Mouse (Mus musculus) brain, embryonic 18.5 days (tissue): ENCODE results near the gene Usp1.
"Not testable (repeated sequence)": the region's sequence is repeated elsewhere in the genome, so short reads cannot be mapped to it uniquely, and the experiment has no call there.

Experiments used
- DNase-seq: peaks from one replicate; pipeline ENCODE4 v3.0.0-alpha.2; 2012; ENCODE audit warnings: low read depth, low spot score

Usp1 gene

GRCm38 (mm10) chr4:98923568-98924070 is at the start of gene Usp1:
Gene Usp1, plus strand, starts transcription at chr4:98923810.
- DNase-seq: no peak

- DNase-seq: no peak
Measured at GRCm38 (mm10) chr4:98882706-98883105, 40.9 kb upstream of the Usp1 start.

- DNase-seq: no peak
Measured at GRCm38 (mm10) chr4:98886377-98886776, 37.2 kb upstream of the Usp1 start.

GRCm38 (mm10) chr4:98887148-98887547 is 36.5 kb upstream of the Usp1 start:
- DNase-seq: peak; percentile 24

- no peak for DNase-seq
Measured at GRCm38 (mm10) chr4:98910246-98910645, 13.4 kb upstream of the Usp1 start.

- no peak for DNase-seq
Measured at GRCm38 (mm10) chr4:98917724-98918123, 5.9 kb upstream of the Usp1 start.

- DNase-seq: no peak
Measured at GRCm38 (mm10) chr4:98918204-98918603, 5.4 kb upstream of the Usp1 start.

DNA sequence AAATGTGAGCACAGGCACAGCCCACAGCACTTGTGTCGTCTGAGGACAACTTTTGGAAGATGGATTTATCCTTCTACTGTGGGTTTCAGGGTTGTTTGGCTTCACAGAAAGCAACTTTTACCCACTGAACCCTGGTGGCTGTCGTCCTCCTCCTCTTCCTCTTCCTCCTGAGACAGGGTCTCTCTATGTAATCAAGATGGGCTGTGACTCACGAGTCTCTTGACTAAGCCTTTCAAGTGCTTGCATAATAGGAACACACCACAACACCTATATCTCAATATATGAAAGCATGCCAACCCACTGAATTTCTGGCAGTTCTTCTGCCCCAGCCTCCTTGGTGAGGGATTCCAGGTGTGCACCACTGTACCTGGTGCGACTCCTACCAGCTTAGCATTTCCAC is 2.7 kb upstream of the Usp1 start:
- no peak for DNase-seq

DNA sequence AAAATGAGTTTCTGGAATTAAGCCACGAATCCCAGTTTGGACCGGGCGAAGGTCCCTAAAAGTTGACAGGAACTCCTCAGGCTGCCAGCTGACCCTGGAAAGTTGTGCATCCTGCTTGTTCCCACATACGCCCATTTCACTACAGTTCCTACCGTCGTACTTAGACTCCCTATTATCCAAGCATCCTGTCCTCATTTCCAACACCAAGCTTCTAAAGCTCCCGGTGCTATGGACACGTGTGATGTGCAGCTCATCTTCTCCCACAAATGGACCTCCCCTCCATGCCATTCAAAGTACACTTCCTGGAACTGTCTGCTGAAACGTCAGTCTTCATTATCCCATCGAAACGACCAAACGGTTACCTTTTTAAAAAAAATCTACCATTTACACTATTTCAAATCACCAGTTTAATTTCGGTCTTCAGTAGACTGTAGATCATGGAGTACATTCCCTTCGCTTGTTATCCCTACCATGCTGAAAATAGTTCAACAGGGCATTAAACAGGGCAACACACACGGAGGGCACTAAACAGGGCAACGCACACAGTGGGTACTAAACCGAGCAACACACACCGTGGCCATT is 1.5 kb upstream of the Usp1 start:
- no peak for DNase-seq

DNA sequence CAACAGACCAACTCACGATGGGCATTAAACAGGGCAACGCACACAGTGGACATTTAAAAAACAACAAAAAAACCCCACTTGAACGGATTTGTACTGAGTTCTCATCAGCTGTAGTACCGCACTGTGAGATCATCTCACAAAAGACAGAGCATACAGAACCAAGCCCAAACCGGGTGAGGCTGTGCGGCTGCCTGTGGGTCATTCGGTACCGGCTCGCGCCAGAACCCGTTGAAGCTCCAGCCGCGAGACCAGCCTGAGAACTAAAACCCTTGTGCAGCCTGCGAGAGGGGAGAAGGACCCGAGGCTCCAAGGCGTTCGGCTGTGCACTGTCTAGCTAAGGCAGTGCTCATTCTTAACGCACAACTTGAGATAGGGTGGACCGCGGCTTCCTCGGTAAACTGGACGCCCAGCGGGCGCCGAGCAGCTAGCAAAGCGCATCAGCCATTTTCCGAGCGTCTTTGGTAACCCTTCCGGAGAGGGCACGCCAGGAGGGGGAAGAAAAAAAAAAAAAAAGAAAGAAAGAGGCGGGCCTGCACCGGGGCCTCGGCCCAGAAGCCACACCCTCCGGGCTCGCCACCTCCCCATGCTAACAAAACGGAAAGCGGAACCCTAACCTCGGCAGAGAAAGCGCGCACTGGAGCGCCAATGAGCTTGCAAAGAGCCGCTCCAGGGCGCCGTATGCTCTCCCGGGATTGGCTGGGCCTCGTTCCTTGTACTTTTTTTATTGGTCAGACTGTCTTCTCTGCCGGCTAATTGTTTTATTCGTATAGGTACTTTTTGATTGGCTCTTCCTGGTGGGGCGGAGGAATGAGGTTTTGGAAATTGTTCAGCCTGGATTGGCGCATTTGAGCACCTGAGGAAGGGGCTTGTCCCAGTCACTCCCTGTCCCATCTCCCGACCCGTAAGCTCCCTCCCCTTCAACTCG is 705 bp upstream of the Usp1 start:
- DNase-seq: peak; percentile 99

GRCm38 (mm10) chr4:98924071-98924905 is 678 bp downstream of the Usp1 start:
- DNase-seq: no peak

DNA sequence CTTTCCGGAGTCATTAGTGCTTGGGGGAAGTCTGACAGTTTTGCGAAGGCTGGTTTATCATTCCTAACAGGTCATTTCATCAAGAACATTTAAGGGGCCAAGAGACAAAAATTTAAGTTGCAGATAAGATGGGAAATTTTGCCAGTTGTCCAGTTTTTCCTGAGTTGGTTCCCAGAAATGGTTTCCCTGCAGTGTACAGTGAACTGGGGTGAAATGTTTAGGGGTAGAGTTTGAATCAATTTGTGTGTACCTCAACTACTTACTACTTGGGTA is 1.2 kb downstream of the Usp1 start:
- no peak for DNase-seq

DNA sequence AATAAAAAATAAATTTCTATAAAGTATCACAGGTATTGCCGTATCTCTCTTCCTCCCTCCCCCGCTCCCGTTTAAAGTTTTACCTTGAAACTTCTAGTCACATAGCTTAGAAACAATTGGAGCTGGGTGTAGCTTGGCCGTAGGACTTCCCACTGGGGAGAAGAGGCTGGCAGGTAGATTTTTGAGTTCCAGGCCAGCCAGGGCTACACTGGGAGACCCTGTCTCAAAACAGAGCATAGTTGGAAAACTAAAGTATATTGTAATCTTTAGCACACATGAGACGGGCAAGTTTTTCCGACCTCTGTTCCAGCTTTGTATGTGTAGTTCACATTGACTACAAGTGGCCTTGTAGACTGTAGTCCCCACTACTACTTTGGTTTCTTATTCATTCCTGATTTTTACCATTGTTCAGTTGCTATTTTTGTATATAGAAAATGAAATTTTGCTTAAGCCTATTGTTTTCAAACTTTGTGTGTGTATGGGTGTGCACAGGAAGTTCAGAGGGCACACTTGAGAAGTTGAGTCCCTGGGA is 1.7 kb downstream of the Usp1 start:
- no peak for DNase-seq

- no peak for DNase-seq
Measured at GRCm38 (mm10) chr4:98936036-98936435, 12.4 kb downstream of the Usp1 start.

- not testable (repeated sequence) for DNase-seq
Measured at GRCm38 (mm10) chr4:98938210-98938609, 14.6 kb downstream of the Usp1 start.

DNA sequence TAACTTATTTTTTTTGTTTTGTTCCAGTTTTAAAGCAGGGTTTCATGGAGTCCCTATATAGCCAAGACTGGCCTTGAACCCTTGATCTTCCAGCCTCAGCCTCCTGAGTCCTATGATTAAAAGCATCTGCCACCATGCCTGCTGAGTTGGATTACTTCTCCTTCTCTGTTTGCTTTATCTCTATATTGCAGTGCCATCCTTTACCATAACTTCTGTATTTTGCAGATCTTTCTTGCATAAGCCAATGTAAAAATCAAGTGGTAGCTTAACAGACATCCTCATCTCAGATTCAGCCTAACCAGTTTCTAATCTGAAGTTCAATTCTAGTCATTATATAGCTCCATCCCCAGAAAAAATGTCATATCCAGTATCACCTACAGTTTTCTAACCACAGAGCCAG is 27.0 kb downstream of the Usp1 start:
- DNase-seq: no peak

DNA sequence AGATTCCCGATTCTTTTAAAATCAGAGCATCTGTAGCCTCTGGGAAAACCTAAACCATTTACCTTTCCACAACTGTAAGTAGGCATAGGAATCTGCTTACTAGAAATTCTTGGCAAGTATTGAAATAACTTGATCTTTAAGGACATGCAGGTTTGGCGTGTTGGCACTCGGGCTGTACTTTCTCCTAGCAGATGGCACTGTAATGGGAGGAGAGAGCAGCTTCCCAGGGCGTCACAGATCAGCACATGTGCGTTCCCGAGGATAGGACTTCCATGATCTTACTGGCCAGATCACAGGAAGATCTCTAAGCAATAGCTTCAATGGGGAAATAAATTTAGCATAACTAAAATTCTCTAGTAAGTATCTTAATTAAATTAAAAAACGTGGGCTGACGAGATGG is 32.4 kb downstream of the Usp1 start:
- no peak for DNase-seq

DNA sequence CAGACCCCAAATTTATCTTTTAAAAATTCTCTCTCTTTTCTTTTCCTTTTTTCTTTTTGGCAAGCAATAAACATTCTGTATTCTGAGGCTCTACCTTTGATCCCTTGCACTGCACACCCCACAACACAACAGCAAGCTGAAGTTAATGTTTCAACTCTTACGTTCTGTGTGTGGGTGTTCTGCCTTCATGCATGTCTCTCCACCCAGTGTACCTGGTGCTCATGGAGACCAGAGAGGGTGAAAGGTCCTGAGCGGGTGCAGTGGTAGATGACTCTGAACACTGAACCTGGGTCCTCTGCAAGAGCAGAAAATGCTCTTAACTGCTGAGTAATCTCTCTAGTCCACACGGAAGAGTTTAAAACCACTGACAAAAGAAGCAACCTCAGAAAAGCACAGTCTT is 36.6 kb downstream of the Usp1 start:
- no peak for DNase-seq

DNA sequence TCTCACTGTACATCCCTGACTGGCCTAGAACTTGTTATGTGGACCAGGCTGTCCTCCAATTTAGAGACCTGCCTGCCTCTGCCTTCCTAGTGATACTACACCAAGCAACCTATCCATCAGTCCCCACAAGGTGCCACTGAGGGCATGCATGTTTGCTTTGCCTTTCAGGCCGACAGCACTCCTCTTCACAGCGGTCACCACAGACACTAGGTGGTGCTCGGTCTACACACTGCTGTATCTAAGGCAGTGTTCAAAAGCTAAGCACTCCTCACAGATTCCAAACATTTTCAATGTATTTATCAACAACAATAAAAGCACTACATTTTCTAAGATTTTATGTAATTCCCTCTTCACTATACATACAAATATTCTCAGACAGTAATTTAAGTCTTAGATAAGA is 46.3 kb downstream of the Usp1 start:
- DNase-seq: no peak

DNA sequence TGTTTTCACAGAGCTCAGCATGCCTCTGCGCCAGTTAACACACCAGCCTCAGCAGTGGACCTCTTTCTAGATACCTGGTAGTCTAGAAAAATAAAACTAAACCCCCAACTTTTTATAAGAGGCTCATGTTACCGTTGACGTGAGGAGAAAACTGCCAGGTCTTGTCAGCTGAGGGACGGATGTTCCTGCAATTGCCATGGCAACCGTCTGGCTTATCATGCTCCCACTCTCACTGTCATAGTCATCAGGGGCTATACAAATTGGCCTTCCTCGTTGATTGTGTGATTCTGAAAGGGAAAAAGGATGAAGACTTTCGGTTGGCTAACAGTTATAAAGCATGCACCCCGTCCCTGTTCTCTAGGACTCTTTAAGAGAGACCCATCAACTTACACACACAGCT is 52.1 kb downstream of the Usp1 start:
- DNase-seq: no peak

DNA sequence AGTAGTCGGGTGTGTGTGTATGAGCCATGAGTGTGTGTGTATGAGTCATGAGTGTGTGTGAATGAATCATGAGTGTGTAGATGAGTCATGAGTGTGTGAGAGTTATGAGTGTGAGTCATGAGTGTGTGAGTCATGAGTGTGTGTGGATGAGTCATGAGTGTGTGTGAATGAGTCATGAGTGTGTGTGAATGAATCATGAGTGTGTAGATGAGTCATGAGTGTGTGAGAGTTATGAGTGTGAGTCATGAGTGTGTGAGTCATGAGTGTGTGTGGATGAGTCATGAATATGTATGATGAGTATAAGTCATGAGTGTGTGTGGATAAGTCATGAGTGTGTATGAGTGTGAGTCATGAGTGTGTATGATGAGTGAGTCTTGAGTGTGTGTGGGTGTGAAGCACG is 54.7 kb downstream of the Usp1 start:
- not testable (repeated sequence) for DNase-seq

DNA sequence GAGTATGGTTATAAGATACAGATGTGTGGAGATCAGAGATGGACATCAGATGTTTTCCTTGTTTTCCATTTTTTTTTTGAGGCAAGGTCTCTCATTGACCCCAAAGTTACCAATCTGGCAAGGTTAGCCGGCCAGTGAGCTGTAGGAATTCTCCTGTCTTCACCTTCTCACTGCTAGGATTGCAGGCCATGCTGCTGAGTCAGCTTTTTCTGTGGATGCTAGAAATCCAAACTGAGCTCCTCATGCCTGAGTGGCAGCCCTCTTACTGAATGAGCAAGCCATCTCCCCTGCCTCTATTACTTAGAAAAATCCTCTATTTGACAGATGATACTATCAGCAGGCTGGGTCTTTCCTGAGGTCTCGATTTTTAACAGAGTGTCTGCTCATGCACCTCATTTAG is 55.1 kb downstream of the Usp1 start:
- DNase-seq: no peak
